Mouse (Mus musculus): ENCODE data around the gene Tmem151a. TPM values are rescaled to one million over a fixed set of nuclear protein-coding genes. Genes with fewer than 3 reads are reported as not detected.

Gene Tmem151a
- polyA plus RNA-seq, 1 experiment from 2014 or later, result 8.3 TPM

DNA sequence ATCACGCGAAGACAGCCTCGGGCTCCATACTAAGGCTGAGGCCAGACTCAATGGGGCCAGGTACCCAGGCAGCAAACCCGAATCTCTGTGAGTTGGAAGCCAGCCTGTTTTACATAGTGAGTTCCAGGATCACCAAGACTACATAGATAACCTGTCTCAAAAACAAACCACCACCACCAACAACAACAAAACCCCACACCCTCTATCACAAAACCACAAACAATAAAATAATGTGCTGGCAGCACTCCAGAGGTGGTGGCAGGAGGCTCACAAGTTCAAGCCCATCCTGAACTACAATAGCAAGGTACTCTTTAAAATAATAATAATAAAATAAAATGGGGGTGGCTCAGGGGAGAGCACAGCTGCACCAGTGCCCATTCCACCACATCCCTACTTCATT is 48.8 kb downstream of the Tmem151a start:
- 80% methylated on average over 4 of the region's 4 CpGs for WGBS
- Histone ChIP-seq H3K27ac (replicated peaks; ENCODE audit: low read depth, low read length) (no peak overlapping the region), H3K4me2 (ENCODE audit: low read length) (no peak overlapping the region), H3K4me3 (replicated peaks; ENCODE audit: low read depth, low read length) (no peak overlapping the region), H3K9ac (replicated peaks; ENCODE audit: low read length) (no peak overlapping the region), H3K27me3 (ENCODE audit: control insufficient read depth, insufficient read depth, low read length) (no peaks in the 10 kb centered on the region), H3K4me1 (ENCODE audit: control insufficient read depth, insufficient read depth, low read length) (peaks cover 19% of the 10 kb centered on the region), H3K9me3 (ENCODE audit: control insufficient read depth, low read length) (no peaks in the 10 kb centered on the region), H3K36me3 (ENCODE audit: control insufficient read depth, insufficient read depth, low read length) (0 out of 2 replicates have a peak, but pooled peaks cover under 1% of the 10 kb centered on the region)
- ATAC-seq (ENCODE audit: low FRiP score, low TSS enrichment) (no peak), DNase-seq (no peak)

DNA sequence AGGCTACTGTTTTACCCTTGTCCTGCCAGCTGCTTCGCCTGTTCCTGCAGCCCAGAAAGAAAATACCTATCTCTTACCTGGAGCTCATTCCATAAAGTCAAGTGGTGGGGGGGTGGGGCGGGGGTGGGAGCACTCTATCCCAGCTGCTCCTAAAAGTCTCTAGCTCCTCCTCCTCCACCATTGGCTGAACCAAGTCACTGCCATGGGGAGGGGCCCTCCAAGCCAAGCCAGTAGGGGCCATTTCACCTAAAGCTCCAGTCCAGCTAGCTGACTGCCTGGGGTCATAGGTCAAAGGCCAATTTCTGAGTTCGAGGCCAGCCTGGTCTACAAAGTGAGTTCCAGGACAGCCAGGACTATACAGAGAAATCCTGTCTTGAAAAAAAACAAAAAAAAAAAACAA is 52.6 kb downstream of the Tmem151a start:
- 84% methylated on average over 3 of the region's 3 CpGs for WGBS
- ATAC-seq (ENCODE audit: low FRiP score, low TSS enrichment) (no peak), DNase-seq (no peak)
- Histone ChIP-seq H3K9me3 (ENCODE audit: control insufficient read depth, low read length) (no peaks in the 10 kb centered on the region), H3K4me1 (ENCODE audit: control insufficient read depth, insufficient read depth, low read length) (0 out of 2 replicates have a peak, but pooled peaks cover under 1% of the 10 kb centered on the region), H3K4me2 (ENCODE audit: low read length) (no peak overlapping the region), H3K27ac (replicated peaks; ENCODE audit: low read depth, low read length) (no peak overlapping the region), H3K27me3 (ENCODE audit: control insufficient read depth, insufficient read depth, low read length) (no peaks in the 10 kb centered on the region), H3K36me3 (ENCODE audit: control insufficient read depth, insufficient read depth, low read length) (peaks cover 32% of the 10 kb centered on the region), H3K9ac (replicated peaks; ENCODE audit: low read length) (no peak overlapping the region), H3K4me3 (replicated peaks; ENCODE audit: low read depth, low read length) (no peak overlapping the region)

DNA sequence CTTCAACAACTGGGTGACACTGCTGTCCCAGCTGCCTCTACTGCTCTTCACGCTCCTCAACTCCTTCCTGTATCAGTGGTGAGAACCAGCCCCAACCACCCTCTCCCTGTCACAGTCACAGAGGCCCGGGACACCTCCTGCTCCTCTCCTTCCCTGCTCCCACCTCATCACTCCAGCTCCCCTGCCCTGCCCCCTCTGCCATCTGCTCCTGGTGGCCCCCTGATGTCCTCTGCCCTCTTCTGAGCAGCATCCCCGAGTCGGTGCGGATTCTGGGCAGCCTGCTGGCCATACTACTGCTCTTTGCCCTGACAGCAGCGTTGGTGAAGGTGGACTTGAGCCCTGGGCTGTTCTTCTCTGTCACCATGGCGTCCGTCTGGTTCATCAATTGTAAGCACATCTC is 59.2 kb downstream of the Tmem151a start:
- Histone ChIP-seq H3K4me1 (ENCODE audit: control insufficient read depth, insufficient read depth, low read length) (peaks cover 5% of the 10 kb centered on the region; the same call in 1 of the 2 replicates), H3K9ac (replicated peaks; ENCODE audit: low read length) (no peak overlapping the region), H3K9me3 (ENCODE audit: control insufficient read depth, low read length) (no peaks in the 10 kb centered on the region), H3K4me2 (ENCODE audit: low read length) (no peak overlapping the region), H3K4me3 (replicated peaks; ENCODE audit: low read depth, low read length) (no peak overlapping the region), H3K27ac (replicated peaks; ENCODE audit: low read depth, low read length) (no peak overlapping the region), H3K36me3 (ENCODE audit: control insufficient read depth, insufficient read depth, low read length) (peaks cover 31% of the 10 kb centered on the region), H3K27me3 (ENCODE audit: control insufficient read depth, insufficient read depth, low read length) (no peaks in the 10 kb centered on the region)
- WGBS, result 90% methylated on average over 8 of the region's 8 CpGs
- ATAC-seq (ENCODE audit: low FRiP score, low TSS enrichment) (no peak), DNase-seq (no peak)

DNA sequence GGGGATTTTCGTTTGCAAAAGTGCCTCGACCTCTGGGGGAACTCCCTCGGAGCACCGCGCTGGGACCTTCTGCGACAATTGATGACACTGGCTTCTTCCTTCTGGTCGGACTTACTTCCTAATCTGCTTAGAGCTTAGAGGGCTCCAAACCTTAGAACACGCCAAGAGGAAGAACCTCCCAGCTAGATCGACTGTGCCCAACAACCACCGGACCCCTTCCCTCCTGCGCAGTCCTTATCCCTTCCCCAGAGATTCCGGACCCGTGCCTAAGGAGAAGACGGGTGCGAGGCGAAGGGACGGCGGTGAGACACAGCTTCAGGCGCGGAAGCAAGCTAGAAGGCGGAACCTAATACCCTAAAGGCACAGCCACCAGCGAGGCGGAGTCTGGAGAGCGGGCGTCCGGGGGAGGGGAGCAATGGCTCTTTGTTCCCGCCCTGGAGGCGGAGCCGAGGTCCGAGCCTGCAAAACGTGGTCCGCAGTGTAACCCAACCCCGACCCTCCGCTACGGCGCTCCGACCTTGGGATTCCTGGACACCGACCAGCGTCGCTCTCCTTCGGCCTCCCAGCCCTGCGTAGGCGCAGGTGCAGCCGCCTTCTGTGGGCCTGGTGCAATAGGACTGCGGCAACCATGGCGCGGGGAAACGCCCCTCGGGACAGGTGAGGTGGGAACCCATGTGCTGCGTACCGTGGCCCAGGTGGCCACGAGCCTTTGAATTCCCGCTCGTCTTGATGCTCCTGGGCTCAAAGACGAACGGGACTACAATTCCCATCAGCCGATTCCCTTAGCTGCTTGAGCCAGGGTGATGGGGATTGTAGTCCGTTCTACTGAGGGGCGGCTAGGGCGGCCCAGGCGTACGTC is 61.5 kb downstream of the Tmem151a start, which contains the start of gene Slc29a2:
TSS of gene Slc29a2 (plus strand) at position 240 of the 859 bp plus-strand sequence.
- peaks cover 10% of the 10 kb centered on the region for H3K36me3 ChIP-seq (ENCODE audit: control insufficient read depth, insufficient read depth, low read length)
- H3K9me3 ChIP-seq (ENCODE audit: control insufficient read depth, low read length), result no peaks in the 10 kb centered on the region
- H3K9ac ChIP-seq (replicated peaks; ENCODE audit: low read length), result peak within 1 kb of the TSS; percentile 60
- peaks cover 5% of the 10 kb centered on the region; the same call in 1 of the 2 replicates for H3K4me1 ChIP-seq (ENCODE audit: control insufficient read depth, insufficient read depth, low read length)
- peak within 1 kb of the TSS; percentile 87 for H3K27ac ChIP-seq (replicated peaks; ENCODE audit: low read depth, low read length)
- no peaks in the 10 kb centered on the region for H3K27me3 ChIP-seq (ENCODE audit: control insufficient read depth, insufficient read depth, low read length)
- ATAC-seq (ENCODE audit: low FRiP score, low TSS enrichment), result peak; percentile 92
- peak within 1 kb of the TSS; percentile 58 for H3K4me2 ChIP-seq (ENCODE audit: low read length)
- DNase-seq, result peak; percentile 94
- peak within 1 kb of the TSS; percentile 51 for H3K4me3 ChIP-seq (replicated peaks; ENCODE audit: low read depth, low read length)
- WGBS, result under 1% methylated on average over 62 of the region's 62 CpGs

DNA sequence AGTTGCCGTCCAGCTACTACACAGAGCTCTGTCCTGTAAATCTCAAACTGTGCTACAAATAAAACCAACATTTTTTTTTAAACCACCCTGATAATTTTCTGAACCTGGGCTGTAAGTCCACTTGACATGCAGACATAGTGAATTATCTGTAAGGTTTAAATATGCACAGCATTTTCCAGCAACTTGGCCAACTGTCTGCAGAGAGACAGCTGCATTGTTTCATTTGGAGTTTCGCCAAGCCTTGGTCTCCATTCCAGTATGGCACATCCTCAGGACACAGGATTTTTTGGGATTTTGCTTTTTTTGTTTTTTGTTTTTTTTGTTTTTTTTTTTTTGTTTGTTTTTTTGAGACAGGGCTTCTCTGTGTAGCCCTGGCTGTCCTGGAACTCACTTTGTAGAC is 63.9 kb downstream of the Tmem151a start:
- Histone ChIP-seq H3K4me2 (ENCODE audit: low read length) (no peak overlapping the region), H3K4me3 (replicated peaks; ENCODE audit: low read depth, low read length) (no peak overlapping the region), H3K27ac (replicated peaks; ENCODE audit: low read depth, low read length) (no peak overlapping the region), H3K9me3 (ENCODE audit: control insufficient read depth, low read length) (no peaks in the 10 kb centered on the region), H3K36me3 (ENCODE audit: control insufficient read depth, insufficient read depth, low read length) (no peaks in the 10 kb centered on the region), H3K4me1 (ENCODE audit: control insufficient read depth, insufficient read depth, low read length) (peaks cover 7% of the 10 kb centered on the region; the same call in 1 of the 2 replicates), H3K27me3 (ENCODE audit: control insufficient read depth, insufficient read depth, low read length) (no peaks in the 10 kb centered on the region), H3K9ac (replicated peaks; ENCODE audit: low read length) (no peak overlapping the region)
- 88% methylated on average over 2 of the region's 2 CpGs for WGBS
- ATAC-seq (ENCODE audit: low FRiP score, low TSS enrichment) (no peak), DNase-seq (no peak)

Other genes with a start within 250 kb of the Tmem151a start
- 36.5 and 41.4 TPM in 2 replicates for gene Ccs, start 246.2 kb downstream of the Tmem151a start, polyA plus RNA-seq (2014; fragmentation: Nextera tagmentation; extraction: Ambion mirVana)
- gene Ccdc87, start 246.2 kb downstream of the Tmem151a start, polyA plus RNA-seq (2014; fragmentation: Nextera tagmentation; extraction: Ambion mirVana), result 0.49 and 0.63 TPM in 2 replicates
- 57.3 and 63.7 TPM in 2 replicates for gene Ctsf, start 230.4 kb downstream of the Tmem151a start, polyA plus RNA-seq (2014; fragmentation: Nextera tagmentation; extraction: Ambion mirVana)
- gene Actn3, start 207.6 kb downstream of the Tmem151a start, polyA plus RNA-seq (2014; fragmentation: Nextera tagmentation; extraction: Ambion mirVana), result 2.1 and 3.1 TPM in 2 replicates
- 18.2 and 19.4 TPM in 2 replicates for gene Zdhhc24, start 206.9 kb downstream of the Tmem151a start, polyA plus RNA-seq (2014; fragmentation: Nextera tagmentation; extraction: Ambion mirVana)
- gene Bbs1, start 178.9 kb downstream of the Tmem151a start, polyA plus RNA-seq (2014; fragmentation: Nextera tagmentation; extraction: Ambion mirVana), result 8.9 and 17.9 TPM in 2 replicates
- 102 and 103 TPM in 2 replicates for gene Dpp3, start 157.2 kb downstream of the Tmem151a start, polyA plus RNA-seq (2014; fragmentation: Nextera tagmentation; extraction: Ambion mirVana)
- 10.7 and 12.2 TPM in 2 replicates for gene Peli3, start 142.4 kb downstream of the Tmem151a start, polyA plus RNA-seq (2014; fragmentation: Nextera tagmentation; extraction: Ambion mirVana)
- 117 and 122 TPM in 2 replicates for gene Mrpl11, start 123.4 kb downstream of the Tmem151a start, polyA plus RNA-seq (2014; fragmentation: Nextera tagmentation; extraction: Ambion mirVana)
- gene Npas4, start 95.2 kb downstream of the Tmem151a start, polyA plus RNA-seq (2014; fragmentation: Nextera tagmentation; extraction: Ambion mirVana), result 0.24 and 0.58 TPM in 2 replicates
- gene Slc29a2, start 61.7 kb downstream of the Tmem151a start, polyA plus RNA-seq (2014; fragmentation: Nextera tagmentation; extraction: Ambion mirVana), result 6.2 and 8.7 TPM in 2 replicates
- 69.7 and 77.4 TPM in 2 replicates for gene B4gat1, start 46.7 kb downstream of the Tmem151a start, polyA plus RNA-seq (2014; fragmentation: Nextera tagmentation; extraction: Ambion mirVana)
- 1.5 and 1.6 TPM in 2 replicates for gene AC124502.3, start 46.6 kb downstream of the Tmem151a start, polyA plus RNA-seq (2014; fragmentation: Nextera tagmentation; extraction: Ambion mirVana)
- 32.0 and 39.0 TPM in 2 replicates for gene Brms1, start 44.2 kb downstream of the Tmem151a start, polyA plus RNA-seq (2014; fragmentation: Nextera tagmentation; extraction: Ambion mirVana)
- 0.58 and 1.6 TPM in 2 replicates for gene Rin1, start 35.0 kb downstream of the Tmem151a start, polyA plus RNA-seq (2014; fragmentation: Nextera tagmentation; extraction: Ambion mirVana)
- gene Cd248, start 17.5 kb downstream of the Tmem151a start, polyA plus RNA-seq (2014; fragmentation: Nextera tagmentation; extraction: Ambion mirVana), result 6.2 and 20.4 TPM in 2 replicates
- 62.2 and 62.7 TPM in 2 replicates for gene Yif1a, start 3.0 kb upstream of the Tmem151a start, polyA plus RNA-seq (2014; fragmentation: Nextera tagmentation; extraction: Ambion mirVana)
- 518 and 616 TPM in 2 replicates for gene Cnih2, start 13.0 kb upstream of the Tmem151a start, polyA plus RNA-seq (2014; fragmentation: Nextera tagmentation; extraction: Ambion mirVana)
- 227 and 228 TPM in 2 replicates for gene Rab1b, start 21.5 kb upstream of the Tmem151a start, polyA plus RNA-seq (2014; fragmentation: Nextera tagmentation; extraction: Ambion mirVana)
- gene Klc2, start 33.0 kb upstream of the Tmem151a start, polyA plus RNA-seq (2014; fragmentation: Nextera tagmentation; extraction: Ambion mirVana), result 52.5 and 59.0 TPM in 2 replicates
- gene Pacs1, start 187.6 kb upstream of the Tmem151a start, polyA plus RNA-seq (2014; fragmentation: Nextera tagmentation; extraction: Ambion mirVana), result 42.4 and 48.4 TPM in 2 replicates
- gene Sf3b2, start 209.9 kb upstream of the Tmem151a start, polyA plus RNA-seq (2014; fragmentation: Nextera tagmentation; extraction: Ambion mirVana), result 291 and 365 TPM in 2 replicates
- 29.0 and 35.5 TPM in 2 replicates for gene Gal3st3, start 212.8 kb upstream of the Tmem151a start, polyA plus RNA-seq (2014; fragmentation: Nextera tagmentation; extraction: Ambion mirVana)

Data from midbrain, embryonic 14.5 days (tissue).